Mouse (Mus musculus): ENCODE measurements at regions not wholly inside any gene's neighbourhood (a gene's known extent, or its start where the extent isn't known, plus 50 kb on each side); places are given as distances from the start of the nearest gene placed in this dataset.
A peak's percentile ranks its signal among the peaks of the same experiment; 100 is the strongest.

DNA sequence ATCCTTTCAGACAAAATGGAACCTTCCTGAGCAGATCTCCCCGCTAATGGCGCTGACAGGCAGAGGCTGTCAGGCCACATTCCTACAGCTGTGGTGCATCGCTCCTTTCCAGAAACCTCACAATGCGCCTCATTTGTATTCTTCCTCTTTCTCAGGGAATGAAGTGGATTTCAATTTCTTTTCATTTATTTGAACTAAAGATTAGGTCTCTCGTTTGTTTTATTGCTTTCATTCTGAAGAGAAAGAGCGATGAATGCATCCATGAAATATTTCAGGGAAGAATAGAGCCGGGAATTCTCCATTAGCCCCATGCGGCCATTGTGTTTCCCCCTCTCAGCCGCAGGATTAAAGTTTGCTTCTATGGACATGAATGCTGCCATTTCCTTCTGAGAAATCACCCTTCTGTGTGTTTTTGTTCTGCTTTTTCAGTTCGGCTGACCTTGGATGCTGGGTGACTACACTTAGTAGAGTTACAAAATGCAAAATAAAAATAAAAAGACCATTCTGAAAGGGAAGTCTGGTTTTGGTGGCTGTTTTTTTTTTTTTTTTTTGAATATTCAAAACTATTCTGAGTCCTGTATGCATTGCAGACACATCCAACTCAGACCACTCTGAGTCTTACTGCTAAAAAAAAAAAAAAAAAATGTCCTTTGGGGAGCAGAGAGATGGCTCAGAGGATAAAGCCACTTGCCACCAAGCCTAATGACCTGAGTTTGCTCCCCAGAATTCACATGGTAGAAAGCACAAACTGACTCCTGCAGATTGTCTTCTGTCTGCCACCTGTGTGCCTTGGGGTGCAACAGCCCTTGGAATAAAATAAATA lies 213.7 kb downstream of the Irs2 start:
- no peak for TF ChIP-seq CTCF (IDR thresholded peaks at IDR 0.05)
- intact Hi-C loops (cut with DNase I), result no loop called here
- no peak overlapping the region for H3K4me3 ChIP-seq
- H3K27ac ChIP-seq, result no peak overlapping the region
- DNase-seq, result no peak

DNA sequence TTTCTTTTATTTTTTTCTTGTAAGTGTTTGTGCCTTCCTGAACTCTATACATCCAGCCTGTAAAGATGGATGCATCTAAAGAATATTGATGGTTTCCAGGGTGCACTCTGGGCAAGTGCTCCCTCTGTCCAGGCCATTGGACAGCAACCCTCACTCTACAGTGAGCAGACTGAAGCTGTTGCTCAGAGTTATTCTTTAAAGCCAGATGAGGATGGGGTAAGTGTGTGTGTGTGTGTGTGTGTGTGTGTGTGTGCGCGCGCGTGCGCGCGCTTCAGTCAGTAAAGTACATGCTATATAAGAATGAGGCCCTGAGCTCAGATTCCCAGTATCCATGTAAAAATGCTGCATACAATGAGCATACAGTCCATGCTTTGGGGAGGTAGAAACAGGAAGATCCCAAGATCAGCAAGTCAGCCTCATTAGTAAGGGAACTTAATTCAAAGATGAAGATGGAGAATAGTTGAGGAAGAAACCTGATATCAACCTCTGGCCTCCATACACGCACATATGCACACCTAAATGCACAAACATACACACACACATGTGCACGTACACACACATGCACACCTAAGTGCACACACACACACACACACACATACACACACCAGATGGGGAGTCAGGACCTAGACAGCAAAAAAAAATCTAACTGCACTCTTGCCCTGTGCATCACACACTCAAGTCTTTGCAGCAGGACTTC lies 214.4 kb downstream of the Irs2 start:
- no peak for TF ChIP-seq CTCF (IDR thresholded peaks at IDR 0.05)
- Histone ChIP-seq H3K27ac (no peak overlapping the region), H3K4me3 (no peak overlapping the region)
- no peak for DNase-seq
- intact Hi-C loops (cut with DNase I), result no loop called here

DNA sequence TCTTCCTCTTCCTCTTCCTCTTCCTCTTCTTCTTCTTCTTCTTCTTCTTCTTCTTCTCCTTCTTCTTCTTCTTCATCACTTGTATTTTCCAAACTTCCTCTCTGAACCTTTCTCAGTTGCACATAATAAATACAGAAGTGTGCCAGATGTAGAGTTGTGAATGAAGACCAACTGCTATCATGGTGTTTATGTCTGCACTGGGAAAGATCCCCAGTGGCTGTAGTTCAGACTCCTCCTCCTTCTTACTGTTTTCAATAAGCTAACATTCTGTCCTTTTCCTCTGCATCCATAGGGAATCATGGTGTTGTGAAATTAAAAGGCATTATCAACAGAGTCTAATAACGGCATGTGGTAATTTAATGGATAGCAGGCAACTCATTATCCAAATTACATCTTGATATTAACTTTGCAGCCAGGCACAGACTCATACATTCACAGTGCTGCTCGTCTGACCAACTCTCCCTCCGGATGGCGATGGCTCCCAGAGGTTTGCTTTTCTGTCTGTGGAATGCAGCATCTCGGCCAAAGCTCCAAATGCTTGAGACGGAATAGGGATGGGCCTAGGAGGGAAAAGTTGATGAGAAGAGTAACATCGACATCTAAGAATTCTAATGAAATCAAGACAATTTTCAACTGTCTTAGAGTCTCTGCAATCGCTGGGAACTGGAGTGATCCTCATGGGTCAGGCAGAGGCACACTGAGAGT lies 219.6 kb downstream of the Irs2 start:
- no peak for TF ChIP-seq CTCF (IDR thresholded peaks at IDR 0.05)
- intact Hi-C loops (cut with DNase I), result no loop called here
- Histone ChIP-seq H3K4me3 (no peak overlapping the region), H3K27ac (peak overlapping the region; percentile 51)
- DNase-seq, result no peak

DNA sequence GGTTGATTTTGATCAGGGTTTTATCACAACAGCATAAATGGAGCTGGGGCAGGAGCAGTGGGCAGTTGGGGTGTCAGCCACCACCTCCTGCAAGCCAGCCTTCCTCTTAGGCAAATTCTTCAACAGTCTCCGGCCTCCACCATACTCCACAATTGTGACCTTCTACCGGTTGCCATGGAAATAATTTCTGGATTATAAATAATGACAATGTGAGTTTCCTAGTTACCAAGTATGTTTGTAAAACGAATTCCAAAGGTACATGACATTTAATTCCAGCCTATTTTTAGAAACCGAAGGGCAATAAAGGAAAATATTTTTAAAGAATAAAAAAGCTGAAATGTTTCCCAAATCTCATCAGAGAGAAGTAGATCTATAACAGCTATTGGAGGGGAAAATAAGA lies 222.5 kb downstream of the Irs2 start:
- 0 out of 2 replicates have a peak overlapping the region, but pooled peaks have one; percentile 20 for H3K27ac ChIP-seq
- DNase-seq, result no peak
- intact Hi-C loops (cut with DNase I), result no loop called here
- TF ChIP-seq CTCF (IDR thresholded peaks at IDR 0.05), result no peak
- H3K4me3 ChIP-seq, result no peak overlapping the region

DNA sequence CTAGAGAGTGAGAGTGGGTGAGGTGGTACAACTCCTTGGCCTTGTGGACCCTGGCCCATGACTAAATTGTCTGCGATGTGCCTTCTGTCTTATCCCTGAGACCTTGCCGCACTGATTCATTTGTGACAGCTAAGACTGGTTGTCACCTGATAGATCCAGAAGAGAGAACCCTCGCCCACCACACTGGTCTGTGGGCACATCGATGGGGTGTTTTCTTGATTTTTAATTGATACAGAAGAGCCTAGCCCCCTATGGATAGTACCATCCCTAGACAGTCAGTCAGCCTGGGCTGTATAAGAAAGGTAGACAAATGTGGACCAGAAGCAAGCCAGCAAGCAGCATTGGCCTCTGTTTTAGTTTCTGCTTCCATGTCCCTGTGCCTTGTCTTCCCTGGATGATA lies 222.9 kb downstream of the Irs2 start:
- H3K4me3 ChIP-seq, result no peak overlapping the region
- no peak overlapping the region for H3K27ac ChIP-seq
- no peak for DNase-seq
- TF ChIP-seq CTCF (IDR thresholded peaks at IDR 0.05), result no peak
- intact Hi-C loops (cut with DNase I), result no loop called here

DNA sequence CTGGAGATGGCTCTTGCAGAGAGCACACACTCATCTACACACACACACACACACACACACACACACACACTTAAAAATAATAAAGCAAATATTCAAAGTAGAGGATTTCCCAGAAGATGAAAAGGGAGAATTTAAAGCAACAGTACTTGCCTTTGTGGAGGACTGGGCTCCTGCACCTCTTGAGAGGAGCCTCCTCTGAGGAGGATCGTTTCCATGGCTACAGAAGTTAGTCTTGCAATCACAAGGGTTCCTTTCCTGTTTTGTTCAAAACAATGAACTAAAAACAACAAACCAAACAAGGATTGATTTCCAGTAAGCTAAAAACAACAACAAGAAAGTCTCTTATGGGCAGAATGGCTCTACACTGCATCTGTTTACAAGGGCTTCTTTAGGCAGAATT lies 223.8 kb downstream of the Irs2 start:
- no peak for TF ChIP-seq CTCF (IDR thresholded peaks at IDR 0.05)
- Histone ChIP-seq H3K4me3 (no peak overlapping the region), H3K27ac (no peak overlapping the region)
- intact Hi-C loops (cut with DNase I), result no loop called here
- DNase-seq, result no peak

DNA sequence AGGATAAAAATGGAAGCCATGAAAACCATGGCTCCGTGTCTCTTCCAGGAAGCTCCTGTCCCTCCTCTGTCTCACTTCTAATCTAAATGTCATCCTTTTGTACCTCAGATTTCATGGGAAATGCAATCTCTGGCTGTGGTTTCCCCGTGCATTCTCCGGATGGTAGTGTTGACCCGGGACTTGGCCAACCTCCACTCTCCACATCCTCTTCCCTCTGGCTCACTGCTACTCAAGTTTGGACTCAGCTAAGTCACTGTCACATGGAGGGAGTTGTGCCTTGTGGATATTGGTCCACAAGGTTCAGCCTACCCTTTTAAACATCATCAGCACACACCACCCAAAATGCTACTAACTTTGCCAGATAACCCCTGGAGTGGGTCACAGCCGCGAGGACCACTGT lies 226.4 kb downstream of the Irs2 start:
- intact Hi-C loops (cut with DNase I), result no loop called here
- H3K27ac ChIP-seq, result no peak overlapping the region
- DNase-seq, result no peak
- no peak for TF ChIP-seq CTCF (IDR thresholded peaks at IDR 0.05)
- no peak overlapping the region for H3K4me3 ChIP-seq

DNA sequence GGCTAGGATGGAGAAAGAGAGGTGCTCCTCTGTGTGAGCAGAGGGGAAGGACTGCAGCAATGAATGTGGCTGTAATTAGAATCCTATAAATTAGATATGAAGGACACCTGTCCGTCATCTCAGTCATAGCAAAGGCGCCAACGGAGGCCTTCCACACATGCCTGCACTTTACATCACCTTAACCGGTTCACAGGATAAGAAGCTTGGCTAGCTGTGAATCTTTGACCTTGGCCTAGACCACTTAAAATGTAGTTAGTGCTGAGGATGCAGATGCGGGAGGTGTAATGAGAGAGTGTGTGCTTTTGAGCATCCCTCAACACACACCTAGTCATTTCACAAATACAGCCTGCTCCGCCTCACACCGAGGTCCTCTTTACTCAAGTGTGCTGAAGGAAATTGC lies 228.6 kb downstream of the Irs2 start:
- TF ChIP-seq CTCF (IDR thresholded peaks at IDR 0.05), result no peak
- H3K27ac ChIP-seq, result no peak overlapping the region
- intact Hi-C loops (cut with DNase I), result no loop called here
- H3K4me3 ChIP-seq, result no peak overlapping the region
- no peak for DNase-seq

DNA sequence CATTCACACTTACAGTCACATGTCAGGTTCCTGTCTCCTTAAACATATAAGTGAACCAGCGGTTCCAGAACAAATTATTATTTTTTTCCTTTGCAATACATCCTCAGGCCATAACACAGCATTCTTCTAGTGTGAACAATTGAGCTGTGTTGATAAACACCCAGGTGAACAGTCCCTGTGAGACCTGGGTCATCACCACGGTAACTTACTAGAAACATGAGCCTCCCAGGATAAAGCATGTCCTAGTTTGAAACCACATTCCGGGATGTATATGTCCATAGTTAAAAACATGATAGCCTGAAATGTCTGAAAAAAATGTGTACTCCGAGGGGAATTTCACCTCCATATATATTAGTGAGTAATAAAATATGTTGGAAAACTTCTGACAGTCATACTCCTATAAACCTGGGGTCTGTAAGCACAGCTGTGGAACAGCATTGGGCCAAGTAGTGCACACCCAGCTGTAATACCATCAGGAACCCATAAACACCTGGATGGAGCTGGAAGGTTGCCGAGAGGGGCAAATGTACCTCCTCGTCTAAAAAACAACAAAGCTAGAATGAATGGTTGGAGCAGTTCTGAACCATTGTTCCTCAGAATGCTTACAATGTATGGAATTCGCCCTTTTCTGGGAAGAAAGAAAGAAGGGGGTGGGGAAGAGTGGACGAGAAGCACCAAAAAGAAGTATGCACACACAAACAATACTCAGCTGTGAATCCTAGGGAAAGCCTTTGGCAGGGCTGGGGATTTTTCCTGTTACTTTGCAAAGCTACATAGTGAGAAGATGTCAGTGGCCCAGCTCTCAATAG lies 232.9 kb downstream of the Irs2 start:
- no peak overlapping the region for H3K27ac ChIP-seq

DNA sequence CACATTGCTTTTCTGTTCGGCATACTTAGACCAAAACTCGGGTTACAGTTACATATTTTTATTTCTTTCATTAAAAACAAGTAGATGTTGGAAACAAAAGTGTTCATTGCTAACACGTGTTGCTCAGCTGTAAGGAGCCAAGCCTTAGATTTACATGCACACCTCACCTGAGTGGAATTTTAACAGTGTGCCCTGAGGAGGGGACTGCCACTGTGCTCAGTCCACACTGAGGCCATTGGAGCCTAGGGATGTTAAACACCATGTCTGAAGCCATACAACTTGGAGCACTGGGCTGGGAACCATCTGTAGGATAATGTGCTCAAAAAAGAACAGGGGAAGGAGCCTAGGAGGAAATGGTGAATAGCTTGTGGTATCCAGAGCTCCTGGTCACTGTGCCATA lies 233.5 kb downstream of the Irs2 start:
- Histone ChIP-seq H3K27ac (no peak overlapping the region), H3K4me3 (no peak overlapping the region)
- no peak for DNase-seq
- TF ChIP-seq CTCF (IDR thresholded peaks at IDR 0.05), result no peak
- intact Hi-C loops (cut with DNase I), result no loop called here

More for the DNA sequence above, 232.9 kb downstream of the Irs2 start:
- no peak overlapping the region for H3K4me3 ChIP-seq
- DNase-seq, result no peak
- TF ChIP-seq CTCF (IDR thresholded peaks at IDR 0.05), result no peak
- intact Hi-C loops (cut with DNase I), result no loop called here

DNA sequence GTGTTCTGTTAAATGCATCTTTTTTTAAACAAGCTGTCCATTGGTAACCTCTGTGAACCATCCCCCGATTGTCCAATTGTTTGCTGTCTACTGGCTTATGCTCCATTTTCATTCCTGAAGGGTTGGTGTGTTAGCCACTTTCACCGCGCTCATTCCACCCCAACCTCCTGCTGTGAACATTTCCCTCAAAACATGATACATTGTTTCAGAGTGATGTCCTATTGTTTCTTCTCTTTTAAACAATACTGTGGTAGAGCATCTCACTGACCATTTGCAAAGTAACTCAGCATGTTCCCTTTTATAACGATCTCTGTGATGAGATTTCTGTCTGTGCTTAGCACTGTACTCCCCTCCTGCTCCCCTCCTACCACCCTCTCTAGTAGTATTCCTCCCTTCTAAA lies 240.1 kb downstream of the Irs2 start:
- TF ChIP-seq CTCF (IDR thresholded peaks at IDR 0.05), result no peak
- no peak overlapping the region for H3K4me3 ChIP-seq
- intact Hi-C loops (cut with DNase I), result no loop called here
- H3K27ac ChIP-seq, result no peak overlapping the region
- DNase-seq, result no peak

DNA sequence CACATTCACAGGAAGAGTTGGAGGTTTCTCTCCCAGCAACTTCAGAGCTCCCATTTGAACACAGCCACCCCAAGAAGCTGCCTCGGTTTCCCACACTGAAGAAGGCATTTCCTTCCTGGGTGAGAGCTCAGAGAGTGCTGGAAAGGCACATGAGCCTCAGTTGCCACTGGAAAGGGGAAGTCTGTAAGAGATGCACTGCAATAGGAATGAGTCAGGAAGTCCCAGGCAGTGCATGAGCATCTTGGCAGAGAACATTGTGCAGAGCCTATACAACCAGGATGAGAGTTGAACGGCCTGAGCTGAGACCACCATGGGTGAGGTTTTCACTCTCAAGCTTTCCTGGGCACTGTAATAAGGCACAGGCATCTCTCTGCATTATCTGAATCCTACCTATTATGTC lies 244.4 kb downstream of the Irs2 start:
- TF ChIP-seq CTCF (IDR thresholded peaks at IDR 0.05), result no peak
- no peak overlapping the region for H3K27ac ChIP-seq
- intact Hi-C loops (cut with DNase I), result no loop called here
- DNase-seq, result no peak
- H3K4me3 ChIP-seq, result no peak overlapping the region
